Mouse (Mus musculus) induced T-regulatory cell, adult 2 months (primary cell): Measurements from ENCODE around the gene Larp4.
"Not testable (repeated sequence)": the region's sequence is repeated elsewhere in the genome, so short reads cannot be mapped to it uniquely, and the experiment has no call there.

Experiments
- DNase-seq: peaks from one replicate; pipeline ENCODE4 v3.0.0-alpha.2; 2012; ENCODE audit warnings: low read depth

The Larp4 gene

DNA sequence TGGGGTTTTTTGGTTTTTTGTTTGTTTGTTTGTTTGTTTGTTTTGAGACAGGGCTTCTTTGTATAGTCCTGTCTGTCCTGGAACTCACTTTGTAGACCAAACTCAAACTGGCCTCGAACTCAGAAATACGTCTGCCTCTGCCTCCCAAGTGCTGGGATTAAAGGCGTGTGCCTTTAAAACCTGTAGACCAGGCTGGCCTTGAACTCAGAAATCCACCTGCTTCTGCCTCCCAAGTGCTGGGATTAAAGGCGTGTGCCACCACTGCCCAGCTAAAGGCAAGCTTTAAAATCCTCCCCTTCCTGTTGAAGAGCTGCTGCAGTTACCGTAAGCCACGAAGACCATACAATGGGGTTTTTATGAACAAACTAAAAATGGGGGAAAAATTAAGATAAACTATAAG lies at the start of gene Larp4:
TSS of gene Larp4 (plus strand) at position 301 of the 400 bp plus-strand sequence.
- DNase-seq = not testable (repeated sequence)

- DNase-seq = no peak
These were observed 38.6 kb upstream of the Larp4 start for GRCm38 (mm10) chr15:99931231-99931630.

GRCm38 (mm10) chr15:99934501-99934900 lies 35.4 kb upstream of the Larp4 start:
- no peak for DNase-seq

GRCm38 (mm10) chr15:99936659-99937058 lies 33.2 kb upstream of the Larp4 start:
- DNase-seq = no peak

GRCm38 (mm10) chr15:99937841-99938240 lies 32.0 kb upstream of the Larp4 start:
- DNase-seq = no peak

DNA sequence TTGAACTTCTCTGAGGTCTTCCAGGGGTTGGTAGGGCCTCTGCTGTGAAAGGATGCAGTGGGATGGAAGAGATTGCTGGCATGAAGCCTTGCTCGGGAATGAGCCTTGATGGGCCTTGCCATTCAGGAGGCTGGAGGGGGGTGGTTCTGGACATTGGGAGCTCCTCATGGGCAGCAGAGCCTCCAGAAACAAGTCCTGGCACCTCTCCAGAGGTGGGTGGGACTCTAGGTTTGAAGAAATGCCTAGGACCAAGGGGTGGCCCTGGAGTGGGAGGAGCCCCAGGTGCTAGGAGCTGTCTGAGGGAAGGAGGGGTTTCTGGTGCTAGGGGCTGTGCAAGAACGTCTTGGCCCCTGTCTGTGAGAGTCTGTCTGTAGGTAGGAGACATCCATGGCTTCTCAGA lies 29.4 kb upstream of the Larp4 start:
- DNase-seq = no peak

DNA sequence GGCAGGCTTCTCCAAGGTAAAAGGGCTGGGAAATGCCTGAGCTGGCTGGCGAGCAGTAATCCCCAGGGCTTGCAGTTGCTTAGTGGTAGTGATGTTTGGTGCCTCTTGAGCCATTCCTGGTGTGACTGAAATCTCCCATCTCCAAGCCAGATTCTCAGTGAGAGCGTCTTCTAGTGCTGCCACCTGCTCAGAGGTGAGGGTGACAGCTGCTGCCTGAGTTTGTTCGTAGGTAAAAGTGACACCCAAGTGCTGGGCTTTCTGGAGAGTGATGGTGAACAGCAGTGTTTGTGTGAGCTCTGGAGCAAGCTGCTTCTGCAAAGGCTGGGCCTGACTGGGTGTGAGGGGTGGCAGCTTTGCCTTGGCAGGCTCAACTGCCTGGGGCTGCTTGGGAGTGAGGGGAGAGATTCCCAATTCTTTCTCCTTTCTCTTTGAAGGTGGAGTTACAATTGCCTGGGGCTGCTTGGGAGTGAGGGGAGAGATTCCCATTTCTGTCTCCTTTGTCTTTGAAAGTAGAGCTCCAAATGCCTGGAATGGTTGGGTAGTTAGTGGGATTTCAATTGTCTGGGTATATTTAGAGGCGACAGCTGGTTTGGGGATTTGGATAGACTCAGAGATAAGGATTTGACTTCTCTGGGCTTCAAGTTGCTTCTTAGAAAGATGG lies 28.8 kb upstream of the Larp4 start:
- no peak for DNase-seq

- DNase-seq = no peak
These were observed 14.5 kb upstream of the Larp4 start for GRCm38 (mm10) chr15:99955324-99955723.

GRCm38 (mm10) chr15:99965103-99965775 lies 4.6 kb upstream of the Larp4 start:
- no peak for DNase-seq

- DNase-seq = no peak
These were observed 2.9 kb upstream of the Larp4 start, which contains the start of gene Fam186a for GRCm38 (mm10) chr15:99966961-99967360. Gene Fam186a (minus strand): TSS chr15:99967061.

DNA sequence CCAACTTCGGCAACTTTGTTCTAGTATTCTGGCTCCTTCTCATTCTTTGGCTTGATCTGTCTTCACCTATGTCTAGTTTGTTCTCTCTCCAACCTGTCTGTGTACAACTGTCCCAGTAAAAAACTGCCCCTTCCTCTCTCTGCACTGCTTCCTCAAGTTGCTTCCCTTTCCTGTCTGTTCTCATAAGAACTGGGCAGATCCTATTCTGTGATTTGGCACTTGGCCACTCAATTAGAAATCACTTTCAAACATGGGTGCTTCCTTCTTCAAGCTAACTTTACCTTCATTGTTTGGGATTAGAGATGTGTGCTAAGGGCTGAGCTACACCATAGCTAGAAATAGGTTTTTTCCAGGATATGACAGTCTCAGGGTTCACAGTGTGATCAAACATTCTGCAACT lies 741 bp downstream of the Larp4 start:
- DNase-seq = no peak

DNA sequence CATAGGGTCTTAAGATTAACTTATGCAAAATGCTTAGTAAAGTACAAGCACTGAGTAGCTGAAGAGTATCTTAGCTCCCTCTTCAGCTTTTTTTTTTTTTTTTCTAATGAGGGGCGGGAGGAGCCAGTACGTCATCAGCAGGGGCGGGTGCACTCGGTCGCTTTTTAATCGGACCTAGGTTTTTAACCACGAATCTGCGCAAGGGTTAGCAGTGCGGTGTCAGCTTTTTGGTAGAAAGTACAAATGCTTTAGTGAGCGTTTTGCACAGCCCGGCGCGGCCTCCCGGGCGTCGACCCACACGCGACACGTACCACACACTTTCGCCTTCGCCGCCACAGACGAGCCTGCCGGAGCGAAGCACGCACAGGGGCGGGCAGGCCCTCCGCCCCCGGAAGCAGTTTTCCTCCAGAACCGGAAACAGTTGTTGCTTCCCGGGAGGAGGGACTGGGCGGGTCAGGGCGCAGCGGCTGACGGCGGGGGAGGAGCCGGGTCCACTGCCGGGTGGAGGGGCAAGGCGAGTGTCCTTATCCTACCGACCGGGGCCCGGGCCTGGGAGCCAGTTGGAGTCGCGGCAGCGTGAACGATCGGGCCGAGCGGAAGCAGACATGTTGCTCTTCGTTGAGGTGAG lies 2.6 kb downstream of the Larp4 start:
- DNase-seq = peak; percentile 96

- DNase-seq = peak; percentile 64
These were observed 3.4 kb downstream of the Larp4 start for GRCm38 (mm10) chr15:99972989-99973911.

DNA sequence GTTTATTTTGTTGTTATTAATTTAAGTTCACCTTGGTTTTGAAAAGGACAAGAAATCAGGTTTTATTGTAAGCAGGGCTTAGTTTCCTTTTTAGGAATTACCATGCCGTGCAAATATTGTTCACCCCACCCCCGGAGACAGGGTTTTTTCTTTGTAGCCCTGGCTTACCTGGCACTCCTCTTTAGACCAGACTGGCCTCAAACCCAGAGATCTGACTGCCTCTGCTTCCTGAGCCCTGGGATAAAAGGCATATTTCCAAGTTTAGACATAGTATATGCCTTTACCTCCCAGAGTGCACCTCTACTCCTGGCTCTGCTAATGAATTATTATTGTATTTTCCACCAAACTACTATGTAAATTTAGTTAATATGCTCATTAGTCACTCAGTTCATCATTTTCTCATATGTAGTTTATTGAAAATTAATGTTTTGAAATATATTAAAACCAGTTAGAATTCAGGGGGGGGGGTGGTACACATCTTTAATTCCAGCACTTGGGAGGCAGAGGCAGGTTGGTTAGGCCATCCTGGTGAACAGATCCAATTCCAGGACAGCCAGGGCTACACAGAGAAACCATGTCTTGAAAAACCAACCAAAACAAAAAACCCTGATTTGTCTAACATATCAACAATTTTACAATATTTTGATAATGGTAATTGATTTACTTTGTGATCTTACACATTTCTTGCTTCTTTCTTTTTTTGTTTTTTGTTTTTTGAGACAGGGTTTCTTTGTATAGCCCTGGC lies 4.8 kb downstream of the Larp4 start:
- DNase-seq = no peak

DNA sequence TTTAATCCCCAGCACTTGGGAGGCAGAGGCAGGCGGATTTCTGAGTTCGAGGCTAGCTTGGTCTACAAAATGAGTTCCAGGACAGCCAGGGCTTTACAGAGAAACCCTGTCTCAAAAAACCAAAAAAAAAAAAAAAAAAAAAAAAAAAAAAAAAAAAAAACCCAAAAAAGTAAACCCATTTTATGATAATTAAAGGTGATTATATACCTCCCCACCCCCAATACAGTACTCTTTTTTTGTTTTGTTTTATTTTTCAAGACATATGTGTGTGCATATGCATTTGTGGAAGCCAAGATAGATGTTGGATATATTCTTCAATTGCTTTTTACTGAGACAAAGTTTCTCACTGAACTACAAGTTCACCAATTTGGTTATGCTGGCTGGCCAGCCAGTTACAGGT lies 6.3 kb downstream of the Larp4 start:
- DNase-seq = not testable (repeated sequence)

- DNase-seq = no peak
These were observed 9.4 kb downstream of the Larp4 start for GRCm38 (mm10) chr15:99979266-99979665.

GRCm38 (mm10) chr15:99979715-99980114 lies 9.8 kb downstream of the Larp4 start:
- DNase-seq = no peak

- no peak for DNase-seq
These were observed 23.2 kb downstream of the Larp4 start for GRCm38 (mm10) chr15:99993100-99993499.

- DNase-seq = no peak
These were observed 27.4 kb downstream of the Larp4 start for GRCm38 (mm10) chr15:99997114-99997804.

- no peak for DNase-seq
These were observed 29.5 kb downstream of the Larp4 start for GRCm38 (mm10) chr15:99999390-99999789.
